Mouse (Mus musculus) natural killer cell, adult 2 months (primary cell): Measurements from ENCODE around the gene Cd4.

Experiments
- DNase-seq, 2 experiments: peaks; one replicate each; pipeline ENCODE4 v3.0.0; 2022; ENCODE audit warnings: low spot score in 2 of 2

Gene Cd4

GRCm38 (mm10) chr6:124887986-124888385, at the start of gene Cd4:
TSS of gene Cd4 (minus strand) at chr6:124888221.
- DNase-seq: no peak

- DNase-seq: no peak
Observed at GRCm38 (mm10) chr6:124937493-124937892, 49.5 kb upstream of the Cd4 start.

- no peak for DNase-seq
Observed at GRCm38 (mm10) chr6:124936681-124937080, 48.7 kb upstream of the Cd4 start.

DNA sequence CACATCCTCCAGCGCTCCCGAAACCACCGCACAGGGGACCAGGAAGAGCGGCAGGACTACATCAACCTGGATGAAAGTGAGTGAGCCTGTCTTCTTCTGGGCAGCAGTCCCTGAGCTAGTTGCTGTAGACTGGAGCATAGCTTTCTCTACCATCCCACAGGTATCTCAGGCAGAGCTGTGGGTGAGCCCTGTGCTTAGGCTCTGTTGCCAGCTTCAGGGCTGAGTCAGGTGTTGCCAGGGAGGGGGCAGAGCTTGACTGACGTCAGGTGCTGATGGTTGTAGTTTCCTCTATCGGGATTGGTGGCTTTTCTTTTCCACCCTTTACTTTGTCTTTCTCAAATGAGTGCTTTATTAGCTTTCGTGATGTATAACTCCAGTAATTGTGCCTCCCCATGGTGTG, 46.6 kb upstream of the Cd4 start:
- no peak for DNase-seq

DNA sequence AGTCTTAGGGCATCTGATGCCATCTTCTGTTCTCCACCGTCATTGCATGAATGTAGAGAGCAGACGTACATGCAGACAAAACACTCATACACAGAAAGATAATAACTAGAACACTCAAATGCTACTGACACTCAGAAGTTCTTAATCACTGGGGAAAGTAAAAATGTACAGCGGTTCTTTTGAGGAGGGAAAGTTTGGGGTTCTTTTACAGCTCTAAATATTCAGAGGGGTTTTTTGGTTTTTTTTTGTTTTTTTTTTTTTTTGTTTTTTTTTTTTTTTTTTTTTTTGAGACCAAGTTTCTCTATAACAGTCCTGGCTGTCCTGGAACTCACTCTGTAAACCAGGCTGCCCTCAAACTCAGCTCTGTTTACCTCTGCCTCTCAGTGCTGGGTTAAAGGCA, 45.1 kb upstream of the Cd4 start:
- no peak for DNase-seq

DNA sequence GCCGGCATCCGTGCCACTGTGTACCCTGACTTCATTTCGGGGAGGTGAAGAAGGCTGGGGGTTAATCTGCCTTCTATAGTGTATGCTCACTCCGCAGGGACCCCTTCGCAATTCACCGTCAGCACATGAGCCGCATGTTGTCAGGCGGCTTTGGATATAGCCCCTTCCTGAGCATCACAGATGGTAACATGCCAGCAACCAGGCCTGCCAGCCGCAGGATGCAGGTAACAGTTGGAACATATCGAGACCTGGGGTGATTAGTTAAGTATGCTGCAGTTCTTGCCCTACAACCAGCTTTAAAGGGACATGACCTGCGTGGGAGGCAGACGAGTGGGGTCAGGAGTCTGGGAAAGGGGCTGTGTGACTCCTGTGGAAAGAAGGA, 44.3 kb upstream of the Cd4 start:
- DNase-seq: no peak

- DNase-seq: no peak
Observed at GRCm38 (mm10) chr6:124931525-124932313, 43.7 kb upstream of the Cd4 start.

- DNase-seq: peak; percentile 96 to 97
Observed at GRCm38 (mm10) chr6:124930754-124931524, 42.9 kb upstream of the Cd4 start, which contains the start of gene Mlf2. TSS of gene Mlf2 (plus strand) at chr6:124931386.

- DNase-seq: no peak
Observed at GRCm38 (mm10) chr6:124930231-124930630, 42.2 kb upstream of the Cd4 start.

GRCm38 (mm10) chr6:124925941-124926340, 37.9 kb upstream of the Cd4 start:
- DNase-seq: no peak

DNA sequence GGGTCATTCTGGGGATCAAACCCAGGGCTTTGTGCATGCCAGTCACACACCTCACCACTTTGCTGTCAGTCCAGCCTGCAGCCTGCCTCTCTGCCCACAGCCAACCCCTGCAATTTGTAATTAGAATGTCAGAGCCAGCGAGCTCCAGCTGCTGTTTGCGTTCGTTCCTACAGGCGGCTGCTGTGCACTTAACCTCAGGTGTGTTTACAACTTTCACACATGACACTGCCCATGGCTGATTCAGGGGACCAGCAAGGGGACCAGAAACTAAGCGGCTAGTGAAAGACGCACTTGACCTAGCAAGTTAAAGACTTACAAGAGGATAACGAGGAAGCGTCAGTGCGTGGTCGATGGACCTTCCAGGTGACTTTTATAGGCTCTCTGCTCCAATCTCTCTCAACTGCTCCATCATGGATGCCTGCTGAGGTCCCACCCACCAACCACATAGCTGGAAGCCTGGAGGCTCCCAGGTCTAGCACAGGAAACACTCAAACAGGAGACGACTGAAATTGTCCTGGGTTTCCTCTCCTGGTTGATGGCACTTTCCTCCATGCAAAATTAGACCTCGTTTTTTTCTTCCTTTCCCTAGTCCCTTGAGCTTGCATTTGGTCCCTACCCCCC, 37.3 kb upstream of the Cd4 start:
- DNase-seq: no peak

DNA sequence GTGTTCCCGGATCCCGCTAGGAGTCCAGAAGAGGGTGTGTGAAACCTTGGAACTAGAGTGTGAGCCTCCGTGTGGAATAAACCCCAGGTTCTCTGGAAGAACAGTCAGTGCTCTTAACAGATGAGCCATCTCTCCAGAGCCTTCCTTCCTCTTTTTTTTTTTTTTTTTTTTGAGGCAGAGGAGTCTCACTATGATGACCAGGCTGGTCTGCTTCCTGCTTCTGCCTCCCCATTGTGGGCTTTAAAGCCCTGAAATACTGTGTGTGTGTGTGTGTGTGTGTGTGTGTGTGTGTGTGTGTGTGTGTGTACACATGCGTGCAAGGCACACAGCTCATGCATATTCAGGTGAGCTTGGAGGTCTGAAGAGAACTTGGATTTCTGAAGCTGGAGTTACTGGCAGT, 33.5 kb upstream of the Cd4 start:
- no peak for DNase-seq

- no peak for DNase-seq
Observed at GRCm38 (mm10) chr6:124920318-124921085, 32.5 kb upstream of the Cd4 start.

GRCm38 (mm10) chr6:124919695-124920317, 31.8 kb upstream of the Cd4 start, which contains the start of gene Ptms:
TSS of gene Ptms (minus strand) at chr6:124920103.
- DNase-seq: peak; percentile 72 to 77

GRCm38 (mm10) chr6:124918890-124919627, 31.0 kb upstream of the Cd4 start:
- DNase-seq: no peak

GRCm38 (mm10) chr6:124918331-124918690, 30.3 kb upstream of the Cd4 start:
- DNase-seq: no peak

DNA sequence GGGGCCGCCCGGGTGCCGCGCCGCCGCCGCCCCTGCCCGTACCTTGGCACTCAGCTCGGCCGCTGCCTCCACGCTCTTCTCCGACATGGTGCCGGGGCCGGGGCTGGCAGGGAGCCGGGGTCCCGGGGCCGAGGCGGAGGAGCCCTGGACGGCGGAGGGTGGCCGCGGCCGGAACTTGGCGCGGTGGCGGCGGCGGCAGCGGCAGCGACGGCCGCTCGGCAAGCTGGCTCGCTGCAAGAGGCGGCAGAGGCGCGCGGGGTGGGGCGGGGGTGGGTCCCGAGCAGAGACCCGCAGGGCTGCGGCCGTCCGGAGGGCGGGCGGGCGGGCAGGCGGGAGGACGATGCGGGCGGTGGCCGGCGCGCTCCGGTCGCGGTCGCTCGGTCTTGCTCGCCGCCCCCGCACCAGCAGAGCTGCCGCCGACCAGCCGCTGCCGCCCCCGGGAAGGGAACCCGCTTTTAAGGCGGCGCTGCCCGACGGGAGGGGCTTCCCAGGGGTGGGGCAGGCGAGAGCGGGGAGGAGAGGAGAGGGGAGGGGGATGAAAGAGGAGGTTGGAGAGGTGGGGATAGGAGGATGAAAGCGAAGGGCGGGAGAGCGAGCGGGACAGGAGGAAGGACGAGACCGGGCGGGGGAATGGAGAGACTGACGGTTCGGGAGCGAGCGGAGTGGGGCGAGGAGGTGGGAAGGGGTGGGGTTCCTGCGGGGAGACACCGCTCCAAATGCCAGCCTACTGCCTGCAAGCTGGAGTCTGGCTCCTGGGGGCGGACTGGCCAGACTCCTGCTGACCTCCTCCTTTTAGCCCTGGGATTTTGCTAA, 29.7 kb upstream of the Cd4 start:
- DNase-seq: peak in 1 of 2 experiments; percentile 24

- DNase-seq: peak; percentile 78 to 86
Observed at GRCm38 (mm10) chr6:124916695-124917517, 28.9 kb upstream of the Cd4 start.
